11 mouse cellular contexts compared by ENCODE assay signal in genomic region chr10:39772259-39772658, GRCm38 (mm10).
"Had no signal": no experiment of that assay in that cellular context is flagged by ENCODE, and none has a peak within 500 bp of the region (broad histone marks: within the 10 kb centered on the region; RNA-seq: fewer than 3 reads in every experiment).

No protein-coding gene starts in this region.

- DNase-seq: kidney, adult 2 months; layer of hippocampus, adult 9-11 months; lung, embryonic 14.5 days; lung, postnatal 14 days; thymus, adult 2 months; thymus, postnatal 25 days had no signal

- H3K4me1 ChIP-seq: liver, embryonic 12.5 days; neural tube, embryonic 12.5 days had no signal

- ATAC-seq: intestine, embryonic 16.5 days; liver, embryonic 12.5 days; midbrain, embryonic 13.5 days had no signal

- H3K27ac ChIP-seq: limb, embryonic 15.5 days; liver, embryonic 12.5 days; midbrain, embryonic 13.5 days; neural tube, embryonic 12.5 days had no signal

- H3K36me3 ChIP-seq: limb, embryonic 15.5 days; liver, embryonic 12.5 days; midbrain, embryonic 13.5 days; neural tube, embryonic 12.5 days had no signal

- H3K9ac ChIP-seq: limb, embryonic 15.5 days; liver, embryonic 12.5 days; lung, embryonic 14.5 days; midbrain, embryonic 13.5 days; neural tube, embryonic 12.5 days had no signal

- H3K4me2 ChIP-seq: limb, embryonic 15.5 days; liver, embryonic 12.5 days; lung, embryonic 14.5 days; midbrain, embryonic 13.5 days; neural tube, embryonic 12.5 days had no signal

- H3K4me3 ChIP-seq: limb, embryonic 15.5 days; liver, embryonic 12.5 days; midbrain, embryonic 13.5 days; neural tube, embryonic 12.5 days had no signal

- H3K9me3 ChIP-seq: limb, embryonic 15.5 days; liver, embryonic 12.5 days; midbrain, embryonic 13.5 days; neural tube, embryonic 12.5 days had no signal

- H3K27me3 ChIP-seq: limb, embryonic 15.5 days; liver, embryonic 12.5 days; midbrain, embryonic 13.5 days; neural tube, embryonic 12.5 days had no signal
